Mouse (Mus musculus) CH12.LX (cell line): ENCODE data around the gene Rps6ka1. TPM values are rescaled to one million over a fixed set of nuclear protein-coding genes. Genes with fewer than 3 reads are reported as not detected.

Experiments
- DNase-seq: peaks from one replicate; pipeline ENCODE4 v3.0.0-alpha.2; 2013; ENCODE audit errors: extremely low read depth
- H3K27ac ChIP-seq: 2 replicates; pipeline ENCODE4 v1.5.1; 2012; ENCODE audit warnings: low read depth, mild to moderate bottlenecking, control low read depth, moderate library complexity; ENCODE audit not compliant: insufficient read depth
- H3K27me3 ChIP-seq: replicated peaks from 2 replicates; pipeline ENCODE3; 2012; ENCODE audit warnings: inconsistent platforms
- H3K36me3 ChIP-seq, 2 experiments: replicated peaks in 1 of 2; 2 replicates each; pipeline versions ENCODE3 to v1.6.1; 2012; ENCODE audit warnings: inconsistent platforms in 1 of 2, low read length in 1 of 2, mild to moderate bottlenecking in 1 of 2, mixed read lengths in 1 of 2, moderate library complexity in 1 of 2; ENCODE audit not compliant: control insufficient read depth in 1 of 2, insufficient read depth in 1 of 2
- H3K4me1 ChIP-seq, 2 experiments: 2 replicates each; pipeline ENCODE4 v1.6.1; 2012; ENCODE audit warnings: inconsistent platforms in 1 of 2, moderate library complexity in 1 of 2; ENCODE audit not compliant: insufficient read depth in 2 of 2, control insufficient read depth in 1 of 2
- H3K4me2 ChIP-seq: 2 replicates; pipeline ENCODE4 v1.6.1; 2012; ENCODE audit warnings: low read depth, mild to moderate bottlenecking, control low read depth; ENCODE audit not compliant: poor library complexity, insufficient read depth, severe bottlenecking
- H3K4me3 ChIP-seq, 3 experiments: fragments of 150-350 bp in 1 of 3; sonication (generic) in 1 of 3; replicated peaks in 1 of 3; 2 replicates each; pipeline versions ENCODE3 to v1.5.1; 2011 to 2012; ENCODE audit warnings: low read depth in 2 of 3, low read length in 2 of 3, mild to moderate bottlenecking in 2 of 3, moderate library complexity in 2 of 3, control low read depth in 1 of 3, improper control_type of control experiment in 1 of 3, inconsistent platforms in 1 of 3, mixed read lengths in 1 of 3; ENCODE audit not compliant: poor library complexity in 1 of 3
- H3K79me2 ChIP-seq: replicated peaks from 2 replicates; pipeline ENCODE4 v1.6.1; 2012; ENCODE audit warnings: mild to moderate bottlenecking, moderate library complexity; ENCODE audit not compliant: control insufficient read depth, poor library complexity, insufficient read depth, severe bottlenecking; ENCODE audit errors: extremely low read depth
- H3K9ac ChIP-seq: 2 replicates; pipeline ENCODE4 v1.6.1; 2012; ENCODE audit warnings: low read depth, mild to moderate bottlenecking, control low read depth, moderate library complexity; ENCODE audit not compliant: insufficient read depth
- H3K9me3 ChIP-seq: replicated peaks from 2 replicates; pipeline ENCODE3; 2012; ENCODE audit warnings: low read length, inconsistent platforms, mixed read lengths
- CTCF ChIP-seq, 2 experiments: IDR thresholded peaks in 1 of 2; conservative IDR thresholded peaks in 1 of 2; 2 replicates each; pipeline ENCODE4 v1.5.1; 2011 to 2012; ENCODE audit warnings: low read depth in 2 of 2, low read length in 2 of 2, improper control_type of control experiment in 1 of 2, inconsistent platforms in 1 of 2, mild to moderate bottlenecking in 1 of 2, moderate library complexity in 1 of 2
- EP300 ChIP-seq: IDR thresholded peaks from 2 replicates; pipeline ENCODE4 v1.6.1; 2011; ENCODE audit warnings: low read length, improper control_type of control experiment
- ETS1 ChIP-seq: conservative IDR thresholded peaks from 2 replicates; pipeline ENCODE4 v1.6.1; 2012; ENCODE audit warnings: low read depth, mild to moderate bottlenecking, inconsistent platforms, low read length, improper control_type of control experiment, moderate library complexity
- IRF4 ChIP-seq: IDR thresholded peaks from 2 replicates; pipeline ENCODE4 v1.6.1; 2014; ENCODE audit warnings: low read depth, mild to moderate bottlenecking, inconsistent platforms, low read length, improper control_type of control experiment
- JUND ChIP-seq: conservative IDR thresholded peaks from 2 replicates; pipeline ENCODE4 v1.6.1; 2011; ENCODE audit warnings: low read depth, low read length, improper control_type of control experiment
- MAZ ChIP-seq: IDR thresholded peaks from 2 replicates; pipeline ENCODE4 v1.6.1; 2012; ENCODE audit warnings: low read depth, mild to moderate bottlenecking, inconsistent platforms, low read length, improper control_type of control experiment, moderate library complexity
- MEF2A ChIP-seq: IDR thresholded peaks from 2 replicates; pipeline ENCODE4 v1.6.1; 2014; ENCODE audit warnings: low read depth, mild to moderate bottlenecking, inconsistent platforms, low read length, improper control_type of control experiment, borderline replicate concordance
- RAD21 ChIP-seq: IDR thresholded peaks from 2 replicates; pipeline ENCODE4 v1.6.1; 2011; ENCODE audit warnings: low read depth, mild to moderate bottlenecking, low read length, improper control_type of control experiment, moderate library complexity
- SMC3 ChIP-seq: IDR thresholded peaks from 2 replicates; pipeline ENCODE4 v1.6.1; 2011; ENCODE audit warnings: low read depth, low read length, improper control_type of control experiment
- TBP ChIP-seq: conservative IDR thresholded peaks from 2 replicates; pipeline ENCODE4 v1.6.1; 2011; ENCODE audit warnings: low read depth, low read length, improper control_type of control experiment
- USF1 ChIP-seq: IDR thresholded peaks from 2 replicates; pipeline ENCODE4 v1.6.1; 2014; ENCODE audit warnings: low read depth, mild to moderate bottlenecking, inconsistent platforms, low read length, improper control_type of control experiment
- USF2 ChIP-seq: conservative IDR thresholded peaks from 2 replicates; pipeline ENCODE4 v1.6.1; 2011; ENCODE audit warnings: low read depth, low read length, improper control_type of control experiment
- ZKSCAN1 ChIP-seq: IDR thresholded peaks from 2 replicates; pipeline ENCODE4 v1.6.1; 2012; ENCODE audit warnings: low read depth, inconsistent platforms, low read length, improper control_type of control experiment, borderline replicate concordance
- dilution Hi-C: fragments of 300-500 bp; cut with MboI; formaldehyde crosslinking; loops from 2 replicates; pipeline ENCODE4 v1.14.3; 2020; ENCODE audit warnings: low sequenced_read_pairs; ENCODE audit not compliant: extremely low pct_unique_long_range_greater_than_20kb, extremely low pct_ligation_motif_present
- in situ Hi-C: fragments of 300-500 bp; cut with MboI; formaldehyde crosslinking; loops from 3 replicates; pipeline ENCODE4 v1.14.3; 2019; ENCODE audit warnings: low sequenced_read_pairs, low pct_ligation_motif_present, low pct_unique_long_range_greater_than_20kb, mixed read lengths
- polyA plus RNA-seq: library from polyadenylated mRNA; unstranded; fragments of >175 nt; gene quantifications from 2 replicates; pipeline ENCODE4 v1.2.1, GENCODE M21; 2012; ENCODE audit warnings: low read depth; ENCODE audit not compliant: insufficient read length
- total RNA-seq, 2 experiments: library from RNA; depleted of rRNA; stranded (reverse); fragments of 300-350 nt in 1 of 2; fragments of >200 nt in 1 of 2; gene quantifications; 2 replicates each; pipeline ENCODE4 v1.2.3; 2012 to 2014

Rps6ka1 gene
- total and polyA plus RNA-seq, 3 experiments: 72.5 to 130 (median 123) TPM

DNA sequence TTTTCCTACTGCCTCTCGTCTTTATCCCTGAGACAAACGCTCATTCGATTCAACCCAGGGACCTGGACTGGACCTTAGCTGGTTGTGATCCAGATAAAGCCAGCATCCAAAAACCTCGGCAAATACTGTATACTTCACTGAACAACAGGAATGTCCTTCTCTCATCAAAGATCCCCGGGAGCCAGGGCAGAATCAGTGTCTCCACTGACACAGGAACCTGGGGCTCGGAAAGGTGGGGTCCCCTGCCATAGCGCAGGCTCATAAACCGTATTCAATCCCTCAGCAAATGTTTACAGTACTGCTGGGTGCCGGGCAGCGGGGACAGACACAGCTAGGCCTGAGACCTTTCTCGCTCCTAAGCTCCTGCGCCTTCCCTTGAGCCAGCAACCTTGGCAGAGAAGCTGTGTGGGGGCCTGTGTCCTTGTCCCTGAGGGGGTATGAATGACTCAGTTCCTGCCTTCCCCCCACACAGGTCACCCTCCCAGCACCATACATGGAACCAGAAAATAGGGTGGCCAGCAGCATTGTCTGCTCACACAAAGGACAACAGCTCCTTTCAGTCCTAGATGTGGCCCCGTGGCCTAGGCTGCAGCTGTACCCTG, 23.1 kb downstream of the Rps6ka1 start:
- H3K27ac ChIP-seq: no peak overlapping the region
- H3K36me3 ChIP-seq: peaks cover 88 to 93% of the 10 kb centered on the region in 2 experiments
- no peak overlapping the region for H3K4me3 ChIP-seq

DNA sequence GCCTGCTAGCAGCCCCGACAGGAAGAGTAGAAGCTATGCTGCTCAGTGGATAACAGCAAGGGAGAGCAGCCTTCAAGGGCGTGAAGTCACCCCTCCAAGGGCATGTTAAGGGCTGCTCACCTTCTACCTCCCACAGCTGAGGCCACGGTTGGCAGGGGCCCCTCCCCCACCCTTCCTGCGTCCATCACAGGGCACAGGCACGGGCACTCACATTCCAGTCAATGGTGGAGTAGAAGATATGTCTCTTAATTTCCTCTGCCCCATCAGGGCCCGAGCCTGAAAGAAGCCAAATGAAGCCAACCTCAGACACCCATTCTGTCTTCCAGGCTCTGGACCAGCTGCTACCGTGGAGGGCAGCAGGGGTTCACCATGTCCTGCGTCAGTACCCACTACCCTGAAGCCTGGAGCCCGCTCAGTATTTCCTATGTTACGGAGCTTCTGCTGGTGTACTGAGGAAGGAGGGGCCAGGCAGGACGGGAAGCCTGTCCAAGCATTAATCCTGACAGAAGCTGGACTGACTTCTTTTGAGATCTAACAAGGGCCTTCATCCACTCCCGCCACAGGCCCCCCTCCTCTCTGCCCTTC, 23.7 kb downstream of the Rps6ka1 start:
- no peaks in the 10 kb centered on the region; the same call in none of the 2 replicates for H3K79me2 ChIP-seq
- in situ Hi-C loops: no loop called here
- H3K9ac ChIP-seq: no peak overlapping the region
- H3K27ac ChIP-seq: no peak overlapping the region
- no peaks in the 10 kb centered on the region for H3K9me3 ChIP-seq
- H3K4me1 ChIP-seq: peaks cover 0 to 50% of the 10 kb centered on the region in 2 experiments; a peak in 2 of 4 replicates
- no peak overlapping the region for H3K4me2 ChIP-seq
- dilution Hi-C loops: no loop called here
- no peaks in the 10 kb centered on the region for H3K27me3 ChIP-seq
- DNase-seq: no peak
- peaks cover 88 to 93% of the 10 kb centered on the region in 2 experiments for H3K36me3 ChIP-seq
- no peak overlapping the region for H3K4me3 ChIP-seq
- TF ChIP-seq RAD21 (no peak), JUND (no peak), SMC3 (no peak), USF1 (no peak), MAZ (no peak)

More for the DNA sequence above, 23.1 kb downstream of the Rps6ka1 start:
- Histone ChIP-seq H3K9me3 (no peaks in the 10 kb centered on the region), H3K27me3 (no peaks in the 10 kb centered on the region), H3K79me2 (no peaks in the 10 kb centered on the region; the same call in 1 of the 2 replicates), H3K9ac (no peak overlapping the region), H3K4me1 (peaks cover 0 to 50% of the 10 kb centered on the region in 2 experiments; a peak in 2 of 4 replicates), H3K4me2 (no peak overlapping the region)
- no peak for DNase-seq
- TF ChIP-seq MEF2A: no peak
- TF ChIP-seq TBP: no peak
- no peak for TF ChIP-seq USF2
- no peak for TF ChIP-seq ZKSCAN1
- no peak for TF ChIP-seq CTCF (conservative IDR thresholded peaks at IDR 0.05 in 1 of 2, IDR thresholded peaks at IDR 0.05 in 1 of 2; ENCODE audit: low read depth in 2 of 2, low read length in 2 of 2)
- TF ChIP-seq ETS1: no peak
- no peak for TF ChIP-seq EP300
- TF ChIP-seq IRF4: no peak
- dilution Hi-C loops (no loop called here), in situ Hi-C loops (no loop called here)
